Mouse (Mus musculus): Measurements from ENCODE around the gene Ssbp4. TPM values are rescaled to one million over a fixed set of nuclear protein-coding genes. Genes with fewer than 3 reads are reported as not detected.

Gene Ssbp4
- polyA plus RNA-seq, 1 experiment from 2014 or later: 62.1 TPM

DNA sequence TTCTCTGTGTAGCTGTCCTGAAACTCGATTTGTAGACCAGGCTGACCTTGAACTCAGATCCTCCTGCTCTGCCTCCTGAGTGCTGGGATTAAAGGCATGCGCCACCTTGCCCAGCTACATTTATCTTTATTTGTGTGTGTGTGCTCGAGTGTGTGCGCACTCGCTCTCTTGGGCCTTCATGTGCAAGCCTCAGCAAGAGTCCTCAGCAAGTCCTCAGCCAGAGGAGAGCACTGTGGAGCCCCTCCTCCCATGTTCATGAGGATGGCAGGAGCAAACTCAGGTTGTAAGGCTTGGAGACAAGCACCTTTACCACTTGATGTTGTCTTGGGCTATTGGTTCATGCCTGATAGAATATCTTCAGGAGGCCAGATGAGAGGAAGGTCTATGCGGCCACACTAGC, 60.9 kb downstream of the Ssbp4 start:
- peaks cover 39% of the 10 kb centered on the region for H3K4me1 ChIP-seq (replicated peaks)
- 86% methylated on average over 6 of the region's 6 CpGs for WGBS

More for the DNA sequence above, 60.9 kb downstream of the Ssbp4 start:
- Histone ChIP-seq H3K27me3 (no peaks in the 10 kb centered on the region), H3K36me3 (no peaks in the 10 kb centered on the region), H3K27ac (0 out of 2 replicates have a peak overlapping the region, but pooled peaks have one; percentile 0), H3K9me3 (replicated peaks) (no peaks in the 10 kb centered on the region), H3K9ac (no peak overlapping the region), H3K4me2 (no peak overlapping the region), H3K4me3 (no peak overlapping the region)
- no peak for ATAC-seq (replicated peaks; ENCODE audit: insufficient number of reproducible peaks, insufficient read depth, low FRiP score, low read depth)

Other genes with a start within 250 kb of the Ssbp4 start
- gene Comp, start 235.3 kb downstream of the Ssbp4 start, polyA plus RNA-seq (2015; fragmentation: Nextera tagmentation; extraction: Ambion mirVana): 2.8 and 4.0 TPM in 2 replicates
- 8.7 and 14.2 TPM in 2 replicates for gene Crtc1, start 169.3 kb downstream of the Ssbp4 start, polyA plus RNA-seq (2015; fragmentation: Nextera tagmentation; extraction: Ambion mirVana)
- 8.7 and 12.7 TPM in 2 replicates for gene Klhl26, start 131.9 kb downstream of the Ssbp4 start, polyA plus RNA-seq (2015; fragmentation: Nextera tagmentation; extraction: Ambion mirVana)
- gene Tmem59l, start 121.5 kb downstream of the Ssbp4 start, polyA plus RNA-seq (2015; fragmentation: Nextera tagmentation; extraction: Ambion mirVana): 0.24 and 0.96 TPM in 2 replicates
- 3.8 and 11.1 TPM in 2 replicates for gene Crlf1, start 115.7 kb downstream of the Ssbp4 start, polyA plus RNA-seq (2015; fragmentation: Nextera tagmentation; extraction: Ambion mirVana)
- 116 and 117 TPM in 2 replicates for gene Rex1bd, start 102.1 kb downstream of the Ssbp4 start, polyA plus RNA-seq (2015; fragmentation: Nextera tagmentation; extraction: Ambion mirVana)
- 684 and 768 TPM in 2 replicates for gene Uba52, start 98.1 kb downstream of the Ssbp4 start, polyA plus RNA-seq (2015; fragmentation: Nextera tagmentation; extraction: Ambion mirVana)
- gene Fkbp8, start 81.1 kb downstream of the Ssbp4 start, polyA plus RNA-seq (2015; fragmentation: Nextera tagmentation; extraction: Ambion mirVana): 203 and 274 TPM in 2 replicates
- gene Kxd1, start 80.9 kb downstream of the Ssbp4 start, polyA plus RNA-seq (2015; fragmentation: Nextera tagmentation; extraction: Ambion mirVana): 64.5 and 68.8 TPM in 2 replicates
- gene Ell, start 69.4 kb downstream of the Ssbp4 start, polyA plus RNA-seq (2015; fragmentation: Nextera tagmentation; extraction: Ambion mirVana): 10.8 and 15.0 TPM in 2 replicates
- 92.9 and 121 TPM in 2 replicates for gene Isyna1, start 14.5 kb downstream of the Ssbp4 start, polyA plus RNA-seq (2015; fragmentation: Nextera tagmentation; extraction: Ambion mirVana)
- 1.4 and 3.4 TPM in 2 replicates for gene Lrrc25, start 7.3 kb upstream of the Ssbp4 start, polyA plus RNA-seq (2015; fragmentation: Nextera tagmentation; extraction: Ambion mirVana)
- gene Gdf15, start 23.6 kb upstream of the Ssbp4 start, polyA plus RNA-seq (2015; fragmentation: Nextera tagmentation; extraction: Ambion mirVana): 0.89 and 1.3 TPM in 2 replicates
- 32.2 and 36.3 TPM in 2 replicates for gene Pgpep1, start 51.5 kb upstream of the Ssbp4 start, polyA plus RNA-seq (2015; fragmentation: Nextera tagmentation; extraction: Ambion mirVana)
- 256 and 281 TPM in 2 replicates for gene Lsm4, start 64.4 kb upstream of the Ssbp4 start, polyA plus RNA-seq (2015; fragmentation: Nextera tagmentation; extraction: Ambion mirVana)
- 79.8 and 89.0 TPM in 2 replicates for gene Jund, start 90.1 kb upstream of the Ssbp4 start, polyA plus RNA-seq (2015; fragmentation: Nextera tagmentation; extraction: Ambion mirVana)
- gene Iqcn, start 94.6 kb upstream of the Ssbp4 start, polyA plus RNA-seq (2015; fragmentation: Nextera tagmentation; extraction: Ambion mirVana): 0.04 TPM in 2 replicates
- gene Gm3336, start 109.7 kb upstream of the Ssbp4 start, polyA plus RNA-seq (2015; fragmentation: Nextera tagmentation; extraction: Ambion mirVana): not detected in 2 replicates
- gene Pde4c, start 114.8 kb upstream of the Ssbp4 start, polyA plus RNA-seq (2015; fragmentation: Nextera tagmentation; extraction: Ambion mirVana): 0.19 and 0.32 TPM in 2 replicates
- gene Rab3a, start 145.8 kb upstream of the Ssbp4 start, polyA plus RNA-seq (2015; fragmentation: Nextera tagmentation; extraction: Ambion mirVana): 21.0 and 25.5 TPM in 2 replicates
- 43.0 and 45.2 TPM in 2 replicates for gene Mpv17l2, start 152.1 kb upstream of the Ssbp4 start, polyA plus RNA-seq (2015; fragmentation: Nextera tagmentation; extraction: Ambion mirVana)
- gene Pik3r2, start 167.8 kb upstream of the Ssbp4 start, polyA plus RNA-seq (2015; fragmentation: Nextera tagmentation; extraction: Ambion mirVana): 28.0 and 45.8 TPM in 2 replicates
- gene Mast3, start 196.2 kb upstream of the Ssbp4 start, polyA plus RNA-seq (2015; fragmentation: Nextera tagmentation; extraction: Ambion mirVana): 5.0 and 11.1 TPM in 2 replicates
- 0.15 and 0.53 TPM in 2 replicates for gene Il12rb1, start 199.6 kb upstream of the Ssbp4 start, polyA plus RNA-seq (2015; fragmentation: Nextera tagmentation; extraction: Ambion mirVana)
- 2.8 and 4.0 TPM in 2 replicates for gene Arrdc2, start 230.8 kb upstream of the Ssbp4 start, polyA plus RNA-seq (2015; fragmentation: Nextera tagmentation; extraction: Ambion mirVana)